Mouse (Mus musculus) hindlimb bud, embryonic 11.5 days (tissue): ENCODE measurements around the gene Emilin1.

Experiments
- DNase-seq: peaks from one replicate; pipeline ENCODE4 v3.0.0-alpha.2; 2012; ENCODE audit warnings: low read depth, low spot score; ENCODE audit errors: extremely low spot score

Gene Emilin1

GRCm38 (mm10) chr5:30955751-30956150, 42.5 kb downstream of the Emilin1 start:
- no peak for DNase-seq

GRCm38 (mm10) chr5:30957891-30958290, 44.7 kb downstream of the Emilin1 start:
- DNase-seq = no peak

- no peak for DNase-seq
These were observed 46.1 kb downstream of the Emilin1 start for GRCm38 (mm10) chr5:30959198-30959854.

GRCm38 (mm10) chr5:30959966-30960501, 46.8 kb downstream of the Emilin1 start, which contains the start of gene Preb:
TSS of gene Preb (minus strand) at chr5:30960361.
- peak; percentile 97 for DNase-seq

- no peak for DNase-seq
These were observed 47.6 kb downstream of the Emilin1 start for GRCm38 (mm10) chr5:30960814-30961213.

- no peak for DNase-seq
These were observed 48.6 kb downstream of the Emilin1 start for GRCm38 (mm10) chr5:30961545-30962505.

GRCm38 (mm10) chr5:30963916-30964315, 50.7 kb downstream of the Emilin1 start:
- no peak for DNase-seq

- DNase-seq = no peak
These were observed 53.0 kb downstream of the Emilin1 start for GRCm38 (mm10) chr5:30966189-30966588.

GRCm38 (mm10) chr5:30968416-30968815, 55.2 kb downstream of the Emilin1 start, which contains the start of gene Tcf23:
TSS of gene Tcf23 (plus strand) at chr5:30968662.
- no peak for DNase-seq

- no peak for DNase-seq
These were observed 56.2 kb downstream of the Emilin1 start for GRCm38 (mm10) chr5:30969440-30969839.
